Mouse (Mus musculus) hindbrain, embryonic 14.5 days (tissue): ENCODE results near the gene Smtnl2. TPM values are rescaled to one million over a fixed set of nuclear protein-coding genes. Genes with fewer than 3 reads are reported as not detected.
A peak's percentile ranks its signal among the peaks of the same experiment; 100 is the strongest.

ENCODE experiments used
- ATAC-seq: fragments of 200-750 bp; cut with Nextera tagmentation; 2 replicates; pipeline ENCODE4 v1.8.0; 2017; ENCODE audit warnings: moderate number of reproducible peaks, mild to moderate bottlenecking, moderate TSS enrichment, moderate library complexity; ENCODE audit not compliant: low FRiP score
- DNase-seq: peaks from one replicate; pipeline ENCODE4 v3.0.0-alpha.2; 2015; ENCODE audit warnings: low spot score
- H3K27ac ChIP-seq: fragments of 300-500 bp; sonication (generic); 2 replicates; pipeline ENCODE4 v1.5.1; 2014; ENCODE audit warnings: mild to moderate bottlenecking, moderate library complexity
- H3K27me3 ChIP-seq: fragments of 300-500 bp; sonication (generic); 2 replicates; pipeline ENCODE4 v1.6.1; 2014; ENCODE audit warnings: mild to moderate bottlenecking, low read length, mixed read lengths; ENCODE audit not compliant: control insufficient read depth, insufficient read depth
- H3K36me3 ChIP-seq: fragments of 300-500 bp; sonication (generic); replicated peaks from 2 replicates; pipeline ENCODE4 v1.6.1; 2014; ENCODE audit not compliant: control insufficient read depth, insufficient read depth
- H3K4me1 ChIP-seq: fragments of 300-500 bp; sonication (generic); replicated peaks from 2 replicates; pipeline ENCODE4 v1.6.1; 2014; ENCODE audit warnings: antibody characterized with exemption, low read length, mixed read lengths; ENCODE audit not compliant: control insufficient read depth, insufficient read depth
- H3K4me2 ChIP-seq: fragments of 300-500 bp; sonication (generic); replicated peaks from 2 replicates; pipeline ENCODE4 v1.6.1; 2014; ENCODE audit warnings: mild to moderate bottlenecking, moderate library complexity
- H3K4me3 ChIP-seq: fragments of 300-500 bp; sonication (generic); replicated peaks from 2 replicates; pipeline ENCODE4 v1.5.1; 2014; ENCODE audit warnings: mild to moderate bottlenecking, low read length
- H3K9ac ChIP-seq: fragments of 300-500 bp; sonication (generic); 2 replicates; pipeline ENCODE4 v1.6.1; 2014
- H3K9me3 ChIP-seq: fragments of 300-500 bp; sonication (generic); 2 replicates; pipeline ENCODE4 v1.6.1; 2016; ENCODE audit warnings: low read length; ENCODE audit not compliant: control insufficient read depth
- WGBS: fragments of 180-500 bp; shearing (Covaris S2); extraction: QIAGEN DNeasy Blood & Tissue Kit; methylation state at CpG from one replicate; pipeline ENCODE4 v1.1.7; 2014; 5-methylcytosine and 5-hydroxymethylcytosine counted together
- polyA plus RNA-seq: library from polyadenylated mRNA; unstranded; fragments of >200 nt; fragmentation: Nextera tagmentation; extraction: Ambion mirVana; gene quantifications from 2 replicates; pipeline ENCODE4 v1.2.1, GENCODE M21; 2014

The Smtnl2 gene
- polyA plus RNA-seq = 4.6 and 4.8 TPM in 2 replicates

GRCm38 (mm10) chr11:72411093-72411921, at the start of gene Smtnl2:
Smtnl2 (minus strand) TSS chr11:72411713.
- peaks cover 23% of the 10 kb centered on the region for H3K27me3 ChIP-seq
- ATAC-seq (peak; percentile 85), DNase-seq (peak; percentile 61)
- peaks cover 17% of the 10 kb centered on the region for H3K4me1 ChIP-seq
- H3K4me3 ChIP-seq = peak within 1 kb of the TSS; percentile 62
- H3K9ac ChIP-seq = peak within 1 kb of the TSS; percentile 75
- no peaks in the 10 kb centered on the region for H3K9me3 ChIP-seq
- H3K36me3 ChIP-seq = no peaks in the 10 kb centered on the region
- peak within 1 kb of the TSS; percentile 99 for H3K4me2 ChIP-seq
- under 1% methylated on average over 83 of the region's 86 CpGs for WGBS
- H3K27ac ChIP-seq = no peak within 1 kb of the TSS

GRCm38 (mm10) chr11:72458502-72458901, 47.0 kb upstream of the Smtnl2 start:
- ATAC-seq (no peak), DNase-seq (no peak)
- H3K4me3 ChIP-seq = no peak overlapping the region
- no peaks in the 10 kb centered on the region for H3K27me3 ChIP-seq
- H3K36me3 ChIP-seq = peaks cover 84% of the 10 kb centered on the region
- WGBS = 88% methylated on average over 3 of the region's 3 CpGs
- H3K4me2 ChIP-seq = no peak overlapping the region
- H3K4me1 ChIP-seq = no peaks in the 10 kb centered on the region
- no peak overlapping the region for H3K9ac ChIP-seq
- H3K9me3 ChIP-seq = no peaks in the 10 kb centered on the region
- peak overlapping the region; percentile 29; the same call in 1 of the 2 replicates for H3K27ac ChIP-seq

- ATAC-seq = no peak
- DNase-seq = no peak
- Histone ChIP-seq H3K27me3 (no peaks in the 10 kb centered on the region), H3K4me2 (no peak overlapping the region), H3K36me3 (peaks cover 84% of the 10 kb centered on the region), H3K9ac (no peak overlapping the region), H3K27ac (peak overlapping the region; percentile 29; the same call in 1 of the 2 replicates), H3K9me3 (no peaks in the 10 kb centered on the region), H3K4me3 (no peak overlapping the region), H3K4me1 (no peaks in the 10 kb centered on the region)
- 78% methylated on average over 12 of the region's 12 CpGs for WGBS
Measured at GRCm38 (mm10) chr11:72457995-72458496, 46.5 kb upstream of the Smtnl2 start.

- Histone ChIP-seq H3K4me3 (no peak overlapping the region), H3K4me2 (no peak overlapping the region), H3K36me3 (peaks cover 84% of the 10 kb centered on the region), H3K4me1 (no peaks in the 10 kb centered on the region), H3K27ac (no peak overlapping the region; the same call in 1 of the 2 replicates), H3K9me3 (no peaks in the 10 kb centered on the region), H3K27me3 (no peaks in the 10 kb centered on the region), H3K9ac (no peak overlapping the region)
- 18% methylated on average over 5 of the region's 5 CpGs for WGBS
- ATAC-seq (peak; percentile 71; the same call in 1 of the 2 replicates), DNase-seq (no peak)
Measured at GRCm38 (mm10) chr11:72455694-72456093, 44.2 kb upstream of the Smtnl2 start.

- Histone ChIP-seq H3K9ac (no peak overlapping the region), H3K4me1 (no peaks in the 10 kb centered on the region), H3K27ac (no peak overlapping the region), H3K36me3 (peaks cover 90% of the 10 kb centered on the region), H3K9me3 (no peaks in the 10 kb centered on the region), H3K4me2 (no peak overlapping the region), H3K4me3 (no peak overlapping the region), H3K27me3 (no peaks in the 10 kb centered on the region)
- ATAC-seq (no peak), DNase-seq (no peak)
- 62% methylated on average over 15 of the region's 15 CpGs for WGBS
Measured at GRCm38 (mm10) chr11:72453105-72453953, 41.8 kb upstream of the Smtnl2 start.

- ATAC-seq = no peak
- Histone ChIP-seq H3K4me3 (no peak overlapping the region), H3K36me3 (peaks cover 93% of the 10 kb centered on the region), H3K9ac (no peak overlapping the region), H3K9me3 (no peaks in the 10 kb centered on the region), H3K27me3 (no peaks in the 10 kb centered on the region), H3K4me1 (no peaks in the 10 kb centered on the region), H3K27ac (no peak overlapping the region), H3K4me2 (no peak overlapping the region)
- WGBS = 87% methylated on average over 3 of the region's 3 CpGs
- DNase-seq = no peak
Measured at GRCm38 (mm10) chr11:72452140-72452665, 40.7 kb upstream of the Smtnl2 start.

GRCm38 (mm10) chr11:72447475-72447874, 36.0 kb upstream of the Smtnl2 start:
- no peak overlapping the region for H3K4me3 ChIP-seq
- H3K9me3 ChIP-seq = no peaks in the 10 kb centered on the region
- H3K4me2 ChIP-seq = no peak overlapping the region
- H3K27me3 ChIP-seq = no peaks in the 10 kb centered on the region
- H3K4me1 ChIP-seq = peaks cover 2% of the 10 kb centered on the region; the same call in 1 of the 2 replicates
- 89% methylated on average over 8 of the region's 8 CpGs for WGBS
- peaks cover 100% of the 10 kb centered on the region for H3K36me3 ChIP-seq
- ATAC-seq (no peak), DNase-seq (no peak)
- no peak overlapping the region for H3K9ac ChIP-seq
- no peak overlapping the region for H3K27ac ChIP-seq

GRCm38 (mm10) chr11:72446311-72447105, 35.0 kb upstream of the Smtnl2 start:
- WGBS = 88% methylated on average over 6 of the region's 6 CpGs
- H3K9ac ChIP-seq = no peak overlapping the region

More at GRCm38 (mm10) chr11:72446311-72447105, 35.0 kb upstream of the Smtnl2 start:
- H3K27me3 ChIP-seq = no peaks in the 10 kb centered on the region
- no peak overlapping the region for H3K4me2 ChIP-seq
- DNase-seq (peak; percentile 43), ATAC-seq (no peak)
- peaks cover 9% of the 10 kb centered on the region for H3K4me1 ChIP-seq
- no peak overlapping the region for H3K27ac ChIP-seq
- H3K36me3 ChIP-seq = peaks cover 92% of the 10 kb centered on the region
- no peaks in the 10 kb centered on the region for H3K9me3 ChIP-seq
- no peak overlapping the region for H3K4me3 ChIP-seq
